Mouse (Mus musculus) cerebellum, postnatal 36 days (tissue): ENCODE measurements around the gene Arhgef28.

Source experiments
- DNase-seq, 2 experiments: peaks; one replicate each; pipeline ENCODE4 v3.0.0; 2021 to 2022; ENCODE audit warnings: mixed read lengths in 2 of 2

The Arhgef28 gene

GRCm38 (mm10) chr13:98011931-98012341 lies 194.3 kb downstream of the Arhgef28 start:
- no peak for DNase-seq

GRCm38 (mm10) chr13:98009070-98009469 lies 197.2 kb downstream of the Arhgef28 start:
- no peak for DNase-seq

GRCm38 (mm10) chr13:98008588-98008987 lies 197.7 kb downstream of the Arhgef28 start:
- no peak for DNase-seq

- no peak for DNase-seq
Observed at GRCm38 (mm10) chr13:98005611-98006218, 200.5 kb downstream of the Arhgef28 start.

GRCm38 (mm10) chr13:98004647-98005414 lies 201.4 kb downstream of the Arhgef28 start:
- no peak for DNase-seq

- no peak for DNase-seq
Observed at GRCm38 (mm10) chr13:98003690-98004089, 202.5 kb downstream of the Arhgef28 start.

- DNase-seq = no peak
Observed at GRCm38 (mm10) chr13:98002598-98002997, 203.6 kb downstream of the Arhgef28 start.

GRCm38 (mm10) chr13:98002121-98002520 lies 204.1 kb downstream of the Arhgef28 start:
- no peak for DNase-seq

GRCm38 (mm10) chr13:98001719-98002118 lies 204.5 kb downstream of the Arhgef28 start:
- DNase-seq = no peak

GRCm38 (mm10) chr13:98000841-98001240 lies 205.4 kb downstream of the Arhgef28 start:
- DNase-seq = no peak

- no peak for DNase-seq
Observed at GRCm38 (mm10) chr13:97999130-97999529, 207.1 kb downstream of the Arhgef28 start.

GRCm38 (mm10) chr13:97998570-97998969 lies 207.7 kb downstream of the Arhgef28 start:
- DNase-seq = no peak

GRCm38 (mm10) chr13:97990939-97991338 lies 215.3 kb downstream of the Arhgef28 start:
- no peak for DNase-seq

GRCm38 (mm10) chr13:97988796-97989195 lies 217.4 kb downstream of the Arhgef28 start:
- DNase-seq = no peak

GRCm38 (mm10) chr13:97986691-97987090 lies 219.5 kb downstream of the Arhgef28 start:
- DNase-seq = no peak

- no peak for DNase-seq
Observed at GRCm38 (mm10) chr13:97977104-97977503, 229.1 kb downstream of the Arhgef28 start.

GRCm38 (mm10) chr13:97976642-97977041 lies 229.6 kb downstream of the Arhgef28 start:
- no peak for DNase-seq

- no peak for DNase-seq
Observed at GRCm38 (mm10) chr13:97974532-97975194, 231.6 kb downstream of the Arhgef28 start.

- no peak for DNase-seq
Observed at GRCm38 (mm10) chr13:97973915-97974314, 232.3 kb downstream of the Arhgef28 start.

- DNase-seq = no peak
Observed at GRCm38 (mm10) chr13:97966077-97966476, 240.2 kb downstream of the Arhgef28 start.

GRCm38 (mm10) chr13:97964892-97965424 lies 241.3 kb downstream of the Arhgef28 start:
- DNase-seq = no peak

- no peak for DNase-seq
Observed at GRCm38 (mm10) chr13:97960142-97960541, 246.1 kb downstream of the Arhgef28 start.

GRCm38 (mm10) chr13:97959394-97959888 lies 246.8 kb downstream of the Arhgef28 start:
- no peak for DNase-seq
